Mouse (Mus musculus) thymus, postnatal 36 days (tissue): ENCODE measurements around the gene Vps25.

Experiments used
- DNase-seq, 2 experiments: peaks; one replicate each; pipeline ENCODE4 v3.0.0; 2022; ENCODE audit warnings: mixed read lengths in 2 of 2

Gene Vps25

GRCm38 (mm10) chr11:101245855-101246701 lies 7.4 kb upstream of the Vps25 start, which contains the start of gene Ramp2:
Gene Ramp2, plus strand, starts transcription at chr11:101246028.
- DNase-seq, result peak; percentile 41 to 59

- no peak for DNase-seq
Observed at GRCm38 (mm10) chr11:101246702-101247012, 6.8 kb upstream of the Vps25 start.

GRCm38 (mm10) chr11:101247521-101248030 lies 5.9 kb upstream of the Vps25 start:
- no peak for DNase-seq

GRCm38 (mm10) chr11:101248258-101248994 lies 5.1 kb upstream of the Vps25 start:
- peak; percentile 42 to 49 for DNase-seq

- no peak for DNase-seq
Observed at GRCm38 (mm10) chr11:101251031-101251430, 2.5 kb upstream of the Vps25 start.

GRCm38 (mm10) chr11:101252941-101253340 lies 566 bp upstream of the Vps25 start:
- DNase-seq, result no peak

GRCm38 (mm10) chr11:101255826-101256775 lies 2.6 kb downstream of the Vps25 start:
- no peak for DNase-seq

- no peak for DNase-seq
Observed at GRCm38 (mm10) chr11:101259261-101259712, 5.8 kb downstream of the Vps25 start.

GRCm38 (mm10) chr11:101259948-101260825 lies 6.7 kb downstream of the Vps25 start, which contains the start of gene Wnk4:
Gene Wnk4, plus strand, starts transcription at chr11:101260567.
- DNase-seq, result peak; percentile 35 to 45

- DNase-seq, result no peak
Observed at GRCm38 (mm10) chr11:101260826-101261380, 7.4 kb downstream of the Vps25 start.

- no peak for DNase-seq
Observed at GRCm38 (mm10) chr11:101262272-101262967, 8.9 kb downstream of the Vps25 start.

GRCm38 (mm10) chr11:101263138-101263988 lies 9.9 kb downstream of the Vps25 start:
- no peak for DNase-seq

GRCm38 (mm10) chr11:101263989-101264280 lies 10.4 kb downstream of the Vps25 start:
- no peak for DNase-seq

- no peak for DNase-seq
Observed at GRCm38 (mm10) chr11:101264954-101265471, 11.5 kb downstream of the Vps25 start.

GRCm38 (mm10) chr11:101265906-101266305 lies 12.4 kb downstream of the Vps25 start:
- no peak for DNase-seq

- no peak for DNase-seq
Observed at GRCm38 (mm10) chr11:101269577-101270116, 16.1 kb downstream of the Vps25 start.

GRCm38 (mm10) chr11:101272446-101272845 lies 18.9 kb downstream of the Vps25 start:
- DNase-seq, result no peak

GRCm38 (mm10) chr11:101275309-101275708 lies 21.8 kb downstream of the Vps25 start:
- DNase-seq, result no peak
